Mouse (Mus musculus) erythroblast, embryonic 14.5 days (primary cell): ENCODE results near the gene Cog5. TPM values are rescaled to one million over a fixed set of nuclear protein-coding genes. Genes with fewer than 3 reads are reported as not detected.

ENCODE experiments used
- H3K27me3 ChIP-seq: 2 replicates; pipeline ENCODE4 v1.6.1; 2012; ENCODE audit warnings: inconsistent platforms; ENCODE audit not compliant: control insufficient read depth
- H3K36me3 ChIP-seq: 2 replicates; pipeline ENCODE4 v1.6.1; 2012; ENCODE audit warnings: mild to moderate bottlenecking, inconsistent platforms; ENCODE audit not compliant: control insufficient read depth
- H3K4me1 ChIP-seq: 2 replicates; pipeline ENCODE4 v1.6.1; 2012; ENCODE audit warnings: inconsistent platforms; ENCODE audit not compliant: control insufficient read depth
- H3K4me3 ChIP-seq: replicated peaks from 2 replicates; pipeline ENCODE3; 2012; ENCODE audit warnings: moderate library complexity, mild to moderate bottlenecking, inconsistent platforms
- H3K9me3 ChIP-seq: 2 replicates; pipeline ENCODE4 v1.6.1; 2012; ENCODE audit warnings: low read length, inconsistent platforms, mixed read lengths; ENCODE audit not compliant: control insufficient read depth
- GATA1 ChIP-seq: IDR thresholded peaks from 2 replicates; pipeline ENCODE4 v1.6.1; 2012; ENCODE audit warnings: low read length, inconsistent platforms, mixed read lengths
- TAL1 ChIP-seq: IDR thresholded peaks from 3 replicates; pipeline ENCODE4 v1.6.1; 2012; ENCODE audit warnings: low read length, inconsistent platforms, mixed read lengths
- polyA plus RNA-seq: library from polyadenylated mRNA; stranded (reverse); fragments of >175 nt; gene quantifications from 2 replicates; pipeline ENCODE4 v1.2.3, GENCODE M21; 2012

The Cog5 gene
- polyA plus RNA-seq, 1 experiment: 0.03 TPM

- no peak for TF ChIP-seq TAL1
- TF ChIP-seq GATA1: no peak
- no peaks in the 10 kb centered on the region for H3K36me3 ChIP-seq
- peaks cover 6% of the 10 kb centered on the region for H3K4me1 ChIP-seq
- H3K27me3 ChIP-seq: no peaks in the 10 kb centered on the region
- H3K9me3 ChIP-seq: no peaks in the 10 kb centered on the region
- H3K4me3 ChIP-seq: no peak overlapping the region
Measured at GRCm38 (mm10) chr12:31854817-31855216, 200.1 kb downstream of the Cog5 start.

GRCm38 (mm10) chr12:31857784-31858183 lies 203.1 kb downstream of the Cog5 start:
- Histone ChIP-seq H3K4me3 (no peak overlapping the region), H3K4me1 (peaks cover 10% of the 10 kb centered on the region), H3K9me3 (no peaks in the 10 kb centered on the region), H3K27me3 (no peaks in the 10 kb centered on the region), H3K36me3 (no peaks in the 10 kb centered on the region)
- TF ChIP-seq GATA1 (no peak), TAL1 (no peak)

GRCm38 (mm10) chr12:31862668-31863538 lies 208.2 kb downstream of the Cog5 start:
- Histone ChIP-seq H3K27me3 (no peaks in the 10 kb centered on the region), H3K4me3 (peak overlapping the region; percentile 44), H3K36me3 (no peaks in the 10 kb centered on the region), H3K4me1 (peaks cover 19% of the 10 kb centered on the region), H3K9me3 (no peaks in the 10 kb centered on the region)
- TF ChIP-seq TAL1 (no peak; the same call in 2 of the 3 replicates), GATA1 (0 out of 2 replicates have a peak, but pooled peaks have one; percentile 25)

GRCm38 (mm10) chr12:31876775-31877174 lies 222.1 kb downstream of the Cog5 start:
- Histone ChIP-seq H3K27me3 (no peaks in the 10 kb centered on the region), H3K4me3 (no peak overlapping the region), H3K36me3 (no peaks in the 10 kb centered on the region), H3K4me1 (no peaks in the 10 kb centered on the region), H3K9me3 (no peaks in the 10 kb centered on the region)
- no peak for TF ChIP-seq GATA1
- no peak for TF ChIP-seq TAL1

- TF ChIP-seq TAL1: no peak
- no peak for TF ChIP-seq GATA1
- H3K4me1 ChIP-seq: no peaks in the 10 kb centered on the region
Measured at GRCm38 (mm10) chr12:31882736-31883135, 228.1 kb downstream of the Cog5 start.

GRCm38 (mm10) chr12:31884365-31884764 lies 229.7 kb downstream of the Cog5 start:
- H3K4me3 ChIP-seq: no peak overlapping the region
- H3K36me3 ChIP-seq: peaks cover 6% of the 10 kb centered on the region
- TF ChIP-seq TAL1 (no peak), GATA1 (no peak)
- no peaks in the 10 kb centered on the region for H3K27me3 ChIP-seq
- no peaks in the 10 kb centered on the region for H3K4me1 ChIP-seq
- no peaks in the 10 kb centered on the region for H3K9me3 ChIP-seq

More at GRCm38 (mm10) chr12:31882736-31883135, 228.1 kb downstream of the Cog5 start:
- no peaks in the 10 kb centered on the region for H3K27me3 ChIP-seq
- H3K9me3 ChIP-seq: no peaks in the 10 kb centered on the region
- peaks cover 6% of the 10 kb centered on the region for H3K36me3 ChIP-seq
- H3K4me3 ChIP-seq: no peak overlapping the region

- Histone ChIP-seq H3K9me3 (no peaks in the 10 kb centered on the region), H3K36me3 (peaks cover 6% of the 10 kb centered on the region), H3K4me1 (no peaks in the 10 kb centered on the region), H3K4me3 (no peak overlapping the region), H3K27me3 (no peaks in the 10 kb centered on the region)
- TF ChIP-seq GATA1: no peak
- TF ChIP-seq TAL1: no peak
Measured at GRCm38 (mm10) chr12:31885084-31885483, 230.4 kb downstream of the Cog5 start.

- no peak overlapping the region for H3K4me3 ChIP-seq
- TF ChIP-seq GATA1 (no peak), TAL1 (no peak)
- H3K27me3 ChIP-seq: no peaks in the 10 kb centered on the region
- no peaks in the 10 kb centered on the region for H3K4me1 ChIP-seq
- no peaks in the 10 kb centered on the region for H3K9me3 ChIP-seq
- peaks cover 6% of the 10 kb centered on the region for H3K36me3 ChIP-seq
Measured at GRCm38 (mm10) chr12:31885844-31886606, 231.4 kb downstream of the Cog5 start.

GRCm38 (mm10) chr12:31890685-31891084 lies 236.0 kb downstream of the Cog5 start:
- no peaks in the 10 kb centered on the region for H3K27me3 ChIP-seq
- H3K9me3 ChIP-seq: no peaks in the 10 kb centered on the region
- H3K36me3 ChIP-seq: peaks cover 6% of the 10 kb centered on the region
- TF ChIP-seq TAL1 (no peak), GATA1 (no peak)
- no peaks in the 10 kb centered on the region for H3K4me1 ChIP-seq
- no peak overlapping the region for H3K4me3 ChIP-seq
